Mouse (Mus musculus): ENCODE data around the gene Eif4g2. TPM values are rescaled to one million over a fixed set of nuclear protein-coding genes. Genes with fewer than 3 reads are reported as not detected.

Gene Eif4g2
- total RNA-seq, 2 experiments from 2014 or later = 1,006 to 1,066 TPM

- no peak for DNase-seq
Observed at GRCm38 (mm10) chr7:111070167-111070496, 12.7 kb downstream of the Eif4g2 start.

- DNase-seq = no peak
Observed at GRCm38 (mm10) chr7:111069439-111070166, 13.2 kb downstream of the Eif4g2 start.

- DNase-seq = peak in 1 of 2 experiments; percentile 33
Observed at GRCm38 (mm10) chr7:111068181-111068580, 14.6 kb downstream of the Eif4g2 start.

- DNase-seq = no peak
Observed at GRCm38 (mm10) chr7:111062971-111063370, 19.9 kb downstream of the Eif4g2 start.

GRCm38 (mm10) chr7:111059527-111059926 is 23.3 kb downstream of the Eif4g2 start:
- DNase-seq = no peak

- DNase-seq = no peak
Observed at GRCm38 (mm10) chr7:111055984-111056657, 26.7 kb downstream of the Eif4g2 start.

- peak; percentile 60 to 68 for DNase-seq
Observed at GRCm38 (mm10) chr7:111055221-111055620, 27.6 kb downstream of the Eif4g2 start.

- peak; percentile 74 to 83 for DNase-seq
Observed at GRCm38 (mm10) chr7:111049652-111050421, 33.0 kb downstream of the Eif4g2 start.

GRCm38 (mm10) chr7:111048920-111049319 is 33.9 kb downstream of the Eif4g2 start:
- no peak for DNase-seq

- DNase-seq = no peak
Observed at GRCm38 (mm10) chr7:111029046-111029553, 53.7 kb downstream of the Eif4g2 start.

- peak; percentile 94 to 98 for DNase-seq
Observed at GRCm38 (mm10) chr7:111028281-111029045, 54.4 kb downstream of the Eif4g2 start, which contains the start of gene Ctr9. Ctr9 (plus strand) TSS chr7:111028951.

GRCm38 (mm10) chr7:111024912-111025311 is 57.9 kb downstream of the Eif4g2 start:
- DNase-seq = no peak

GRCm38 (mm10) chr7:111024068-111024594 is 58.7 kb downstream of the Eif4g2 start:
- peak; percentile 28 to 39 for DNase-seq

- no peak for DNase-seq
Observed at GRCm38 (mm10) chr7:111020814-111021213, 62.0 kb downstream of the Eif4g2 start.

Other genes starting within 250 kb of the Eif4g2 start
- gene Rnf141, start 238.6 kb downstream of the Eif4g2 start, total RNA-seq (2021) = 10 to 100 TPM; 43.8 to 46.3 TPM
- 10 to 100 TPM; 22.8 to 26.2 TPM for gene Lyve1, start 219.8 kb downstream of the Eif4g2 start, total RNA-seq (2021)
- 10 to 100 TPM; 12.3 to 15.4 TPM for gene Mrvi1, start 100.6 kb downstream of the Eif4g2 start, total RNA-seq (2021)
- gene Ctr9, start 54.1 kb downstream of the Eif4g2 start, total RNA-seq (2021) = 10 to 100 TPM; 12.6 to 15.7 TPM